Mouse (Mus musculus) lung, postnatal 4 days (tissue): ENCODE measurements around the gene Plch1.

ENCODE experiments used
- DNase-seq, 2 experiments: peaks; one replicate each; pipeline ENCODE4 v3.0.0; 2021

Plch1 gene

DNA sequence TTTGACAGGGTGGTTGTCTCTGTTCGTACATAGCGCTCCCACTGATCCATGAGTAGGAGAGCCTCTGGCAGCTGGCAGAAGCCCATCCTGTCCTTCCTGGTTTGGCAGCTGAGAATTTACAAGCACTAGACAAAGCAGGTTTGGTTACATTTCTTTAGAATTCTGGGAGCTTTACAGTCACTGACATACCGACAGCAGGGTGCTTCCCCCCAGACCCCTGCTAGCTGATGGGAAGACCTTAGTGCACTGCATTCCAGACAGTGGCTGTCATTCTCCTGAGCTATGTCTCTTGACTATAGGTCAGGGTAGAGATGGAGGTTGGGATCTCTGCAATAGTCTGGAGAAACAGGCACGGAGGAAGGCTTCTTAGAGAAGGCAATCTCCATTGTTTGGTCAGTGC is 230.5 kb downstream of the Plch1 start:
- no peak for DNase-seq

DNA sequence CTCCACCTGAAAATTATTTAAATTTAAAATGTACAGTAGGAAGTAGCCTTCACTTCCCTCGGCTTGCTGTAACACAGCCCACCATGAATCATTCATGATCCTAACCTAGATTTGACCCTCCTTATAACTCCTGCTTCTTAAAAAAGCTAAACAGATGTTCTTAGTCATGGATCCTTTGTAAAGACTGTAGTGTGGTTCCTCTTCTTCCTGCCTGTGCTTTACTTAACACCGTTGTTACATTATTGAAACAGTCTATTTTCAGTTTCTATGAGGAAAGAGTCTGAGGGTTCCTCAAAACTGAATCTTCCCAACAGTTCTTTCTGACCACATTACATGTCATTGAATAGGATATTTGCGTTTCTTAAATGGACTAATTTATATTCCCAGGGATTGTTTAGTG is 234.0 kb downstream of the Plch1 start:
- no peak for DNase-seq

DNA sequence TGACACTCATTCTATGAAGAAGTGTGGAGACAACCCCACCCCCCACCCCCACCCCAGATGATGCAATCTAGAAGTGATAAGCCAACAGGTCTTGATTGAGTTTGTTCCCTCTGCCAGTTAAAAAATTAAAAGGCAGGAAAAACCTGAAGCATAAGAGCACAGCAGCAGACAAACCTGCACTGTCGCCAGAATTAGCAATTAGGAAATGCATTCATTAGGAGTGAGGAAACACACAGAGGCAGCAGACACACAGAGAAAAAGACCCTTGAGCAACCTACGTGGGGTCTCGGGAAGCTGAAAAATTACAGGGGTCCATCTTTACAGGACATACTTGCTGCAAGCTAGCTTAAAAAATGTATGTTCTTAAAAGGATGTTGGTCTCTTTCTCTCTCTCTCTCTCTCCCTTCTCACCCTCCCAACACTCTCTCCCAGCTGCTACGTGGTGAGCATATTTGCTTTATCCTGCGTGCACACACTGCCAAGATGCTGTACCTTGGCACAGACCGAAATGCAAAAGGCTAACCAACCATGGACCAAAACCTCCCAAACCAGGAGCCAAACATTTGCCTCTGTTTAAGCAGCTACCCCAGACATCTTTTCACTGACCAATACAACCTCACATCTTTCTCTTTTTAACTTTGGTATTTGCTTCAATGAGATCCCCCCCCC is 234.6 kb downstream of the Plch1 start:
- DNase-seq, result no peak
